Mouse (Mus musculus) frontal cortex, postnatal 36 days (tissue): ENCODE data around the gene Slc7a6os.

ENCODE experiments used
- DNase-seq, 2 experiments: peaks; one replicate each; pipeline ENCODE4 v3.0.0; 2022; ENCODE audit warnings: low spot score in 2 of 2

Slc7a6os gene

DNA sequence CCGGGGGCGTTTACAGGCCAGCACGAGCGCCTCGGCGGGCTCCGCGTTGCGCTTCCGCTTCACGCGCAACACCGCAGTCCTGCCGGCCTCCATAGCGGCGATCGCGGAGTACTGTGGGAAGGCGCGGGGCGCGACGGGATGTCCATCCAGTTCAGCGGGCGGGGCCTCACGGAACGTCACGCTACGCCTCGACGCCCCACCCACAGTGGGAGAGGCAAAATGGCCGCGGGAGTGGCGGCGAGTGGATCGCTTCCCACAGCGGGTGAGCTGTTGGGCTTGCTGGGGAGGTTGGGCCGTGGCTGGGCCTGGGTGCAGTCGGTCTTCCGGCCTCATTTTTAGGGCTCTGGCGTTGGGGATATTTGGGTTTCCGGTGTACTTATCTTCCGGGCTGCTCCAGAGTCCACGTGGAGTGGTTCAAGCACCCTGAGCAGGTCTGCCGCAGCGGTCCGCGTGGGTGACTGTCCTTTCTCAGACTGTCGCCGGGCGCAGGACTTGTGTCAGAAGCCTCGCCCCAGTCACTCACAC, at the start of gene Slc7a6os, which contains the start of gene Prmt7:
Gene Slc7a6os (minus strand): TSS at position 115 of the 525 bp plus-strand sequence.
Gene Prmt7 (plus strand): TSS at position 116 of the 525 bp plus-strand sequence.
- peak; percentile 98 for DNase-seq

DNA sequence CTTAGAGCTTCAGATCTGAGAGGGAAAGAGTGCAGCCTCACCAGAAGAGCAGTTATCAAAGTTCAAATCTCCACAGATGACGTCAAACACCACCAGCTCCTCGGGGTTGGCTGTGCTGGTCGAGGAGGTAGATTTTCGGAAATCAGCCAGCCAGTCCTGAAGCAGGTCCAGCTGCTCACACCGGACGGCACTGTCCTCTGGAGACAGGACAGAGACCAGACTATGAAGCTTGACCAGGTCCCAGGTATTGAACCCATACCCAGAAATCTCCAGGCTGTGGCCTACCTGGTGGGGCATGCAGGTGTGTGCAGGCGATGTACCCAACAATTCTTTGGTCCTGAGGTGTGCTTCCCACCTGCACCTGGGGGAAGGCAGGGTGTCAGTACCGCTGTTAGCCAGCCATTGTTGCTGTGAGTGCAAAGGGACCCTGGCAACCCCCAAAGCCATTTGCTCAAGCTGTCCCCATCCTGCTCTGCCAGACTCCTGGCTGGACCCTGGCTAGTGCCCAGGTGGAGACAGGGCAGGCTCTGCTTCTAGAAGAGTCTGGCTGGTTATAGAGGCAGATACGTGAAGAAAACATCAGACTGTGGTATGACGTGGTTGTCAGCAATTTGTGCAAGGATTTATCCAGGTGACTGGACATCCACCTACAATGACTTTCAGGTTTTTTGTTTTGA, 49.0 kb upstream of the Slc7a6os start:
- DNase-seq = no peak

DNA sequence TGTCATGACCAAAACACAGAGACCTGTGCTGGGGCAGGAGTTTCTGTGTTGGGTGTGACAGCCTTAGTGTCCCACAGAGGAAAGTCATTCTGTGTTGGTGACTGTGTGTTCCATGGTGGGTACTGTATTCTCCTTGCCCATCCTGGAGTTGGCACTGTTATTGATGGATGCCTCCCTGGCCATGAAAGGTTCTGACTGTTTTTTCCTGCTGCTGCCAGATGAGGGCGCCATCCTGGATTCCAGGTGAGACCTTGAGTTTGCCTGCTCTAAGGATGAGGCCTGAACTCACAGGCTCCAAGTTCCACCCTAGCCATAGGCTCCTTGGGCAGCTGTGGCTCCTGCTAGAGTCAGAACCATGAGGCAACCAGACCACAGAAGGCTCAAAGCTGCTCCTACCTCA, 47.4 kb upstream of the Slc7a6os start:
- no peak for DNase-seq

DNA sequence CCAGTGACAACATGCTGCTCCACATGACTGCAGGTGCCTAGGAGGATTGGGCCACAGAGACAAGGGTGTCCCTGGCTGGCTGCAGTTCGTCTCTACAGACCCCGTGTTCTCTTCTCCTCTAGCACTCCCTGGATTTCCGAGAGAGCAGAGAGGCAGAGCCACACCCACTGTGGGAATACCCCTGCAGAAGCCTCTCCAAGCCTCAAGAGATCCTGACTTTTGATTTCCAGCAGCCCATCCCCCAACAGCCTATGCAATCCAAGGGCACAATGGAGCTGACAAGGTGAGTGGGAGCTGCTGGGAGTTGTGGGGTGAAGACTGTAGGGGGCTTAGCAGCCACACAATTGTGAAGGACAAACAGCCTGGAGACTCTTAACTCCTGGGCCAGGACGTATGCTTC, 39.5 kb upstream of the Slc7a6os start:
- no peak for DNase-seq

DNA sequence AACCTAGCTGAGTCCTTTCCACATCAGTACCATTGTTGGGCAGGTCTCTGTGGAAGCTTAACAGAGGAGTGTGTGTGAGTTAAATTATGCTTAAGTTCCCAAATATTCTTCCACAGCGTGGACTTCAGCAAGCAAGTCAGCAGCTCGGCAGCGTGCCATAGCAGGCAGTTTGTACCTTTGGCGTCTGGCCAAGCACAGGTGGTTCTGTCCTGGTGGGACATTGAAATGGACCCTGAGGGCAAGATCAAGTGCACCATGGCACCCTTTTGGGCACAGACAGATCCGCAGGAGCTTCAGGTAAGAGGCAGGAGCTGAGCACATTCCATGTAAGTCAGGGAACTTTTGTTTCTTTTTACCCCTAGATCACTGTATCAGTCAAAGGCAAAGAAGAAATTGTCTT, 26.4 kb upstream of the Slc7a6os start:
- DNase-seq = no peak

DNA sequence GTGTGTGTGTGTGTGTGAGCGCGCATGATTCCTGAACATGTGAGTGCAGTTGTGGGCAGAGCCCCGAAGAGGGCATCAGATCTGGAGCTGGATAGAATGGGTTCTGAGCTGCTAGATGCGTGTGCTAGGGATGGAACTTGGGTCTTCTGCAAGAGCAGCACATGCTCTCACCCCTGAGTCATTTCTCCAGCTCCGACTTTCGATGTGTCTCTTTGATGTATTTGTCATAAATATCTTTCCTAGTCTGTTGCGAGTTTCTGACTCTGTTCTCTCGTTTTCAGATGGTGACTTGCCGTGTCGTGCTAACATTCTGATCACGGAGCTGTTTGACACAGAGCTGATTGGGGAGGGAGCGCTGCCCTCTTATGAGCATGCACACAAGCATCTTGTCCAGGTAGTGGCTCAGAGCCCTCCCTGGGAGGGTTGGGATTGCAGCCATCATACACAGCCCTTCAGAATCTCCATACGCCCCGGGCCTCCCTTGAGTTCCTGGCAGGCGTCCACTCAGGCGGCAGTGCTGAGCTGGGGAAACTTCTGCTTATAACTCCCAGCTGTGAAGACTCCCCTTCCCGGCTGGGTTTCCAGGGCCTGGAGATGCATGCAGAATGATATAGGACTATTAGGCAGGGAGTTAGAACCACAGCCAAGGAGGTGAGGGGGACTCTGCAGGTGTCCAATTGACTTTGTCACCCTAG, 24.0 kb upstream of the Slc7a6os start:
- no peak for DNase-seq

DNA sequence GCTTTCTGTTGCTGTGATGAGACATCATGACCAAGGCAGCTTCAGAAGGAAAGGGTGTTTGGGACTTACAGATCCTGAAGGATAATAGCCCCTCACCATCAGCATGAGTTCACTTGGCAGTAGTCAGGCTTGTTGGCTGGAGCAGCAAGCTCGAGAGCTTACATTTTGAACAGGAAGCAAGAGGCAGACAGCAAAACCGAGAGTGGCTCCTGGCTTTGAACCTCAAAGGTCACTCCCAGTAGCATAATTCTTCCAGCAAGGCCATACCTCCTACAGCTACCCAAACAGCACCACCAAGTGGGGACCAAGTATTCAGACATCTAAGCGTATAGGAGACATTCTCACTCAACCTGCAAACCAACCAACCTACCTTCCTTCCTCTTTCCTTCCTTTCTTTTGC, 22.0 kb upstream of the Slc7a6os start:
- no peak for DNase-seq

DNA sequence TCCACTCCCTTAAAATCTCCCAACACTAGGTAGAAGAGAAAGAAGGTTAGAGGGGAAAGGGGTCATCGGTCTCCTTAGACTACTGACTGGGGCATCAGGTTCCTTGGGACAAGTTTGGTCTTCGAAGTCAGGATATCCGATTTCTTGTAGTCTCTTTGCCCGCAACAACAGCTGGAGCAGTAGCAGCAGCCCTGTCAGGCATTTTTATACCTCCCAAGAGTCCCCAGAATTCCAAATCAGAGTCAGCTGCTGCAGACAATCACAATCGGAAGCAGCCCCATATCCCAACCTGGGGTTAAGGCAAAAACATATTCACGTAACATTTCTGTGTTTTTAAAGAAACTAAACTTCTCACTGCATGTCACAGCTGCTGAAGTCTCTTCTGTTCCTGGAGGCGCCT, 20.8 kb upstream of the Slc7a6os start:
- DNase-seq = no peak

DNA sequence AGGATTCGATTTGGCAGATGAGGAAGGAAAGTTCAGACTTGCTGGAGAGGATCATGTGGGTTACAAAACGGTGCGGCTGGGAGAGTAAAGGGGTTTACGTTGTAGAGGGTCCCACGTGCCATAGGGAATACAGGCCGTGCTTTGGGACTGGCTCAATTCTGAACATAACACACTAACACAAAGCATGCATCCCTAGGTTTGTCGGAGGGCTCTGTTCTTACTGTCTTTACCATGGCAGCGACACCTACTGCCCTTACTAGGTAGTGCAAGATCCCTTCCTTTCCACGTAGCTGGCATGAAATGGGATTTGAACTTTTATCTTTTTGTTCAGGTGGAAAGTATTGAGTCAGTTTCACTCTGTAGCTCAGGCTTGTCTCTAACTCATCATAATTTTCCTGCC, 15.9 kb upstream of the Slc7a6os start:
- peak; percentile 51 to 57 for DNase-seq

DNA sequence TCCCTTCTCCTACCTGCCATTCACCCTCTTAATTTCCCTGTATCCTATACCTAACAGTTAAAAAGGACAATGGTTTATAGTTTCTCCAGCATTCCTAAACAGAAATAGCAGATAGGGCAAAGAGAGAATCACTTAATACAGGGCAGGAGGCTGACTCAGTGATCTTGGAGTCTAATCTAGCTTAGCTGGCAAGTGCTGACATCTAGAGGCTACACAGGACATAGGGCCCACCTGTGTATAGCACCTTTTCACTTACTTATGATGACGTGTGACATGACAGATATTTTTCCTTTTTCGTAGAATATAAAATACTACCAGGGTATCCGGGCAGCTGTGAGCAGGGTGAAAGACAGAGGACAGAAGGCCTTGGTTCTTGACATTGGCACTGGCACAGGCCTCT, 8.9 kb upstream of the Slc7a6os start:
- DNase-seq = no peak

DNA sequence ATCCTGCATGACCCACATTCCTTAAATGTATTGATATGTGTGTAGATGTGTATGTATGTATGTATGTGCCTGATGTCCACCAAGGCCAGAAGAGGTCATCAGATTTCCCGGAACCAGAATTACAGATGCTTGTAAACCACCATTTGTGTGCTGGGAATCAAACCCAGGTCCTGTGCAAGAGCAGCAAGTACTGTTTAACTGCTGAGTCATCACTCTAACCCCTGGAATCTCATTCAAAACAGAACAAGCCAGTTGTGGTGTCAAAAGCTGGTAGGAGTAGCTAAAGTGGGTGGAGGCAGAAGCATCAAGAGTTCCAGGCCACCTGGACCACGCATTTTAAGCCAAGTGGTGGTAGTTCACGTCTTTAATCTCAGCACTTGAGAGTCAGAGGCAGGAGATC, 3.2 kb upstream of the Slc7a6os start:
- no peak for DNase-seq

DNA sequence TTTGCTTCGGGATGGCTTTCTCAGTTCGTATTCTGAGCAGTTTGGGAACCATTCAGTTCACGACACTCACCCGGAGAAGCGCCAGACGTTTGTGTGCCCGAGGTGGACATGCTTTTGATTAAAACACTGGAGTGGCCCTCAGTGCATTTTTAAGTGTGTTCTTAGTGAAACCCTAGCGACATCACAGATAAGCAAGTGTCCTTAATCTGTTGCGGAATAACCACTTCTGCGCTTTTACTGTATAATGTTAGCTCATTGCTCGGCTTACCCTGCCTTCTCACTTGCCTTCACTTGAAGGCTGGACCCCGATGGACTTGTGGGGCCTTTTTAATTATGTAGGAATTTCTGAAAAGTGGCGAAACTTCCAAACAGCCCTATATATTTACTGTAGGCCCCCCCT, 686 bp upstream of the Slc7a6os start:
- DNase-seq = no peak

DNA sequence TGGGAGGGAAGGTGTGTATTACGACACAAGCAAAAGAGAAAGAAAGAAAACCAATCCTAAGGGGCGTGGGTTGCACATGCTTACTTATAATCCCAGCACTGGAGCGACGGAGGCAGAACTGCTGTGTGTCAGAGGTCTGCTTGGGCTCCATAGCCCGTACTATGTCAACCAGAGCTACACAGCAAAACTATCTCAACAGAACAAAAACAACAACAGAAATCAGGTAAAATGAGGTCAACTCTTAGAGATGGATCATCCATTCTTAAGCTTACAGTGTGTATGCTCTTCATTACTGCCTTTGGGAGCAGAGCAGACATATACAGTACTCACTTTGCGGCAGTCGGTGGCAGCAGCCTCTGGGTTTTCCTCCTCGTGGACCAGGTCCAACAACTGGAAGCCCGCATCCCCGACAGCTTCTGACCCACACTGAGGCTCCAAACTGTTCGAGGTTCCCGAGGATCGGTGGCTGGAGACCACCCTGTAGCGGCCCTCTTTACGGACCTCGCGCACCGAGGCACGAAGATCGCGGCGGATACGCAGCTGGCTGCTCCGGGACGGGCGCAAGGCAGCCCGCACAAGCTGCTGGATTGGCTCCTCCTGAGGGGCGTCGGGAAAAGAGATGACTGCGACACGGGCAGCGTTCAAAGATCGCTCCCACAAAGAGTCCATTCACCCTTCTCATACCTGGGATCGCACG, 552 bp downstream of the Slc7a6os start:
- DNase-seq = no peak

DNA sequence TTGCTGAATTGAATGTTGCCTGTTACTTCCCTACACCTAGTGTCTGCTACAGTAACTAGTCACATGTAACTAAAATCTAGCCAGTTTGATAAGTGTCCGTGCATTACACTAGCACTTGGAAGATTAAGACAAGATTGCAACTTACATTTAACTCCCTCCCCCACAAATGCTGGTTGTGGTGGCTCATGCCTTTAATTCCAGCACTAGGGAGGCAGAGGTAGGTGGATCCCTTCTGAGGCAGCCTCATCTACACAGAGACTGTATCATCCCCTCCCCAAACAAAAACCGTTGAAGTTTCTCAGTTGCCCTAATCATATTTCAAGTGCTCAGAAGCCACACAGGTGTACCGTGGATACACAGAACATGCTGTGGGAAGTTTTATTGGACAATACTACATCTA, 11.1 kb downstream of the Slc7a6os start:
- DNase-seq = peak in 1 of 2 experiments; percentile 28

DNA sequence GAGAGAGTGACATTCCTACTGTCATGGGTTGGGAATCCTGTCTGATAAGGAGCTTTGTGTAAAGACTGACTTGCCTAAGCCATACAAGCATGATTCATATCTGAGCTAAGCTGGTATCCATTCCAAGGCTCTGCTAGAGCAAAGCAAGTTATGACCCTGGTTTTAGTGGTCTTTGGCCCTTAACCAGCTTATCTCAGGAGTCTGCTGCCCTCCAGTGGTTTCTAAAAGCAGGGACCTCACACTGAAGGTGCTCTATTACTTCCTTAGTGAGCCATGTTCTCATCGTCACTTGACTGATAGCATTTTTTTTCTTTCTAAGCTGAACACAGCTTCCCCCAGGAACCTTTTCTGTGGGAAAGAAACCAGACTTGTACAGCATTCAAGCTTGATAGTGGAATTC, 12.0 kb downstream of the Slc7a6os start:
- DNase-seq = peak in 1 of 2 experiments; percentile 50

DNA sequence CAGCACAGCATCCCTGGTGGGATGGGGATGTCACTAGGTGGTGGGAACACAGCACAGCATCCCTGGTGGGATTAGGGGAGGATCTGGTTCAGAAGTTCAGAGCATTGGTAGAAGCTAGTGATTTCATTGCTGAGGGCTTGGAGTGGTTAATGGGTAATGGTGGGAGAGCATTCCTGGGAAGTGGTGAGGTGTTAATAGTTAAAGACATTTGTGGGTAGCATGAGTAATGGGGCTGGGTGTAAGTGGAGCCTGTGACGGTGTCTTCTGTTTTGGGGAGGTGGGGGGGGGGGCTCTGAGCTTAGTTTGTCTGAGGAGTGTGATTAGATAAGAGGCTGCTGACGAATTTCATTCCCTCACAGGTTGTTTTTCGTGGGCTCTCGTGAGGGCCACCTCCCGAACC, 16.7 kb downstream of the Slc7a6os start:
- DNase-seq = no peak

DNA sequence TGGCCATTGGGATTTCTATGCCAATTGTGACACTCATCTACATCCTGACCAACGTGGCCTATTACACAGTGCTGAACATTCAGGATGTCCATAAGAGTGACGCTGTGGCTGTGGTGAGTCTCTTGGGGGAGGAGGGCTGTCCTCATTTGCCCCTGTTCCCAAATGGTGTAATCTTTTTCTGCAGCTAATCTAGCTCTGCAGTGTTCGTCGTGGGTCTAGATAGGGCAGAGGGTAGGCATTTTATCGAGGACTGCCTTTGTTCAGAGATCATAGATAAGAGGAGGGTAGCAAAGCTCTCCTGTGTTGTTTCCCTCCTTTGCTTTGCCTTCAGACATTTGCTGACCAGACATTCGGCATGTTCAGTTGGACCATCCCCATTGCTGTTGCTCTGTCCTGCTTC, 17.6 kb downstream of the Slc7a6os start:
- no peak for DNase-seq

DNA sequence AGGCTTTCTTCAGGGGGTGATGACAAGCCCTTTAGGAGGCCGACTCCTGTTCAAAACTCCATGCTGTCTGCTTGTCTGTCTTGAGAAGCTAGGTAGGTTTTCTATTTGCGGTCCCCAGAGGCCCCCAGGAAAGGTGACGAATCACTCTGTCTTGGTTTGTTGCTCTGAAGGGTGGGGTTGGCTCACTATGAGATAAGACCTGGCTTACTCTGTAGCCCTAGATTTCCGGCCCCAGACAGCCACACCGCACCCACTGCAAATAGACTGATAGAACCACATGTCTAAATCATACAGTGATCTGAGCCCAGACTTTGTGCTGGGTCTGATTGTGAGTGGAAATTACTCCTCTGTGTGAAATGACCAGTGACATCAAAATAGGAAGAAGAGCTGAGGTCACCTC, 19.1 kb downstream of the Slc7a6os start:
- no peak for DNase-seq

DNA sequence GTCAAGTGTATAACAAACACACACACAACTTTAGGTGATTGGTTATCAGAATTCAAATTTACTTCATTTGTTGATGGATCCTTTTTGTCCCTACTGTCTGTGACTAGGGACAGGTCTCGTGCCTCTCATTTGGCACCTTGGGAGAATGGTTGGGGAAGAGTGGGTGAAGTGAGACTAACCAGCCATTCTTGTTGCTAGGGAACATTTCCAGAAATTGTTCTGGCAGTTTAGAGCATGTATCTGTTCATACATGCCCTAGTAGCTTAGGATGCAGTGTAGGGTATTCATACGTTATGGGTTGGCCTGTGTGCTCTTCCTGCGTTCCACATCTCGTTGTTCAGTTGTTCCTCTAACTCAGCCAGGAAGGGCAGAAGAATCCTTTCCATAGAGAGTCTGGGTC, 21.6 kb downstream of the Slc7a6os start:
- no peak for DNase-seq

DNA sequence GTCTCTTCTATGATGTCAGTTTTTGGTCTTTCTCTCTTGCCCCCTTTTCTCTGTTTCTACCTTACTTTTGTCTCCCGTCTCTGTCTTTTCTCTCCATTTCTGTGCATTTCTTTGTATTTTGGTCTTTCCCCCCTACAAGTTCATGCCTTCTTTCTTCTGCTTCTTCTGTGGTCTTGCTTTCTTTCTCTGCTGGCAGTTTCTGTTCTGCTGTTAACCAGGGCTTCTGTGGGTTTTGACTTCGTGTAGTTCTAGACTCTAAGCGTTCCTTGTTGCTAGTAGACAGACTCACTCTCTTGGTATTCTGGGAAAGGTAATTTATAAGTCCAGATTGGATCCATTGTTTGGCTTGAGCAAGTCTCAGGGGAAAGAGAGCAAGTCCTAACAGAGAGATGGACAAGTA, 24.3 kb downstream of the Slc7a6os start:
- DNase-seq = no peak

DNA sequence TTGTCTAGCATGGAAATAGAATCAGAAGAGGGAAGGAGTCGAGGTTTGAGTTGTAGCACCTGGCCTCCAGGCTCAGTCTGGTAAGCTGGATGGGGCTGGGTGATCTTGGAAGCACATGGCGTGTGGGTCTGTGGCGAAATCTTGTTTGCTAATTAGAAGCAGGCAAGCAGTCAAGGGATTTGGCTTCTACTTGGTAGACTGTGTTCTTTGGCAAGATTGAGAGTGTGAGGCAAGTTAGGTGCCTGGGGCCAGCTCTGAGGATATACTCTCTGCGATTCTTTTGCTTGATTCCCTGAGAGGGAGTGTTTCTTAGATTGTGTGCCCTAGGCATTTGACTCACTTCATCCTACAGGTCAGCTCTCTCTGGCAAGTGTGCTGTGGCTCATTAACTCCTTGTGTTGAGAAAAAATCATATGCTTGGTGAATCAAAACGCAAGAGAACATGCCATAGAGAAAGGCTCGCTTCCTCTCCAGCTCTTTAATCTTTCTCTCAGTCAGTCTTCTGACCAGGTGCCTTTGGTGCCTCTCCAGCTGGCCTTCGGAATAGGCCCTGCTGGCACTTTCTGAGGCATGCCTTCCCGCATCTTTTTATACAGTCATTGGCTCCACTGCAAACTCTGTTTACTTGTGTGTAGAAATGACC, 25.0 kb downstream of the Slc7a6os start:
- DNase-seq = no peak

DNA sequence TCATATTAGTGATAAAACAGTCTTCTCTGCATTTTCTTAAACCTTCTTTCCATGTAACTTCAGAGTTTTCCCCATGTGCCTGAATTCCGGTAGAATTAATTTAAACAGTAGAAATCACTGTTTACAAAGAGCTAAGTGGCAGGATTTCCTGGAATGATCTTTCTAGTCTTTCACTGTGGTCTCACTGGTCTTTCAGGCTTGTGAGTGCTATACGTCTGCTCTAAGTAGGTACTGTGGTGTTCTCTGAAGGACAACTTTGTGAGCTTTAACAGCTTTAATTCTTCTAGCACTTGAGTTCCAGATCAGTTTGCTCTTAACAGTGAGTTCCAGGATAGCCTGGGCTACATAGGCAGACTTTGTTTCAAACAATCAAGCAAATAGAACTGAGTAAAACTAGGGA, 32.3 kb downstream of the Slc7a6os start:
- no peak for DNase-seq
